Mouse (Mus musculus) spleen, postnatal 36 days (tissue): ENCODE results near the gene Bbs9.

Experiments used
- DNase-seq, 2 experiments: peaks; one replicate each; pipeline ENCODE4 v3.0.0; 2022; ENCODE audit warnings: low spot score in 2 of 2, mixed read lengths in 1 of 2

Bbs9 gene

DNA sequence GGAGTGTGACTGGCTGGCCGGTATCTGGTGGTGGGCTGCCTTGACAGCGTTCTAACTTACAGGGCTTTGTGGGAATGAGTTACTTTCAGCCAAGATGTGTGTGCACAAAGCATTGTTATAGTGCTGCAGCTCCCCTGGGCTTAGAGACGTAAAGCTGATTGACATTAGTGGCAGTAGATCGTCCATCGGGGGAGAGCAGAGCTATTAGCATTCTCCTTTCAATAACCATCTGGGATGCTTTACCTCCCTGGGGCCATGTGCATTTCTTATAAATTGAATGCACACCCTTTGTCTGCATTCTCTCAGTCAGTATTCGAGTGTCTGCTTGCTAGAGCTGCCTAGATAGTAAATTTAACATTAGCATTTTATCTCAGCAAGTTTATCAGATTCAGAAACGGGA lies 214.7 kb downstream of the Bbs9 start:
- no peak for DNase-seq

DNA sequence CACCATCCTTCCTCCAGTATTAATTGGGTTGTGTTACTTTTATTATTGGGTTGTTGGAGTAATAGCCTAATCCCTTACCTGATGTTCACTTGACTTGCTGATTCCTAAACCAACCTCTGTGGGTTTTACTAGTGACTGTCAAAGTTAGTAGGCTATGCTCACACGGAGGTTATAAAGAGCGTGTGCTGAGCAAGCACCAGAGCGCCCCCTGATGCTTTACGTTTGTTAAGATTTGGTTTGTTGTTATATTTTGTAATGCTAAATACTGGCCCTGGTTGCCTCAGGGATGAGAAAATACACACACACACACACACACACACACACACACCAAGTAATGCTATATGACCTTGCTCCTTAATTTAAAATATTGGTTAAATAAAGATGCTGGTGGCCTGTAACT lies 219.9 kb downstream of the Bbs9 start:
- DNase-seq, result no peak

DNA sequence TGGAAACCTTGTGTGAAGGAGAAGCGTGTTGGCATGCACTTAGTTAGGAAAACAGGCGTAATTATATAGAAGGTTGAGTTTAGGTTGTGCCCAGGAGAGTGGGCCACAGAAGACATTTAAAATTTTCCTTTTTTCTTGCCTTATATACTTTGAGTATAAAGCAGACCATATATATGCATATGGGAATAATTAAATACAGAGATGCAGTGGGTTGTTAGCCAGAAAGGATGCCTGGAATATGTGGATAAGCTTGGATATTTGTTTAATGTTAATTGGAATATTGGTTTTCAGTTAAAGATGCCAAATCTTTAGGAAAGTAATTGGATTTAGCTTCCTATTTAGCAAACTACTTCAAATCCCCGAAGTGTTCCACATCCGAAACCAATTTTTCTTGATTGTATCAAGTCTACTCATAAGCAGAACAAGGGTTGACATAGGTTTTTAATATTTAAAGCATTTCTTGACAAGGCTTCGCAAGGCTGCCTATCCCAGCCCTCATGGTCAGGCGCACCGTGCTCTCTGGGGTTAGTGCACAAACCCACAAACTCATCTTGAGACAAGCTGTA lies 221.4 kb downstream of the Bbs9 start:
- DNase-seq, result no peak

DNA sequence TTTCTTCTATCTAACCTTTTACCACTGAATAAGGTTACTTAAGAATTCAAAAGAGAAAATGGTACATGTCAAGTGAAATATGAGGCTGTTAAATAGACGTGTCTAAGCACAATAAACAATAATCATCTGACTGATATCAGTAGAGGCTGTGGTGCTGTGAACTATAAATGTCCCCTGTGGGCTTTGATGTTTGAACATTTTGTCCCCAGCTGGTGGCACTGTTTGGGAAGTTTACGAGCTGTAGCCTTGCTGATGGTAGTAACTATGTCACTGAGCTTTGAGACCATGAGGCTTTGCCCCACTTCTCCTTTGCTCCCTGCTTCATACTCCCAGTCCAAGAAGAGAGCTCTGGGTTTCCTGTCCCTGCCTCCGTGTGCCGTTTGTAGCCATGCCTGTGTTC lies 222.3 kb downstream of the Bbs9 start:
- no peak for DNase-seq

DNA sequence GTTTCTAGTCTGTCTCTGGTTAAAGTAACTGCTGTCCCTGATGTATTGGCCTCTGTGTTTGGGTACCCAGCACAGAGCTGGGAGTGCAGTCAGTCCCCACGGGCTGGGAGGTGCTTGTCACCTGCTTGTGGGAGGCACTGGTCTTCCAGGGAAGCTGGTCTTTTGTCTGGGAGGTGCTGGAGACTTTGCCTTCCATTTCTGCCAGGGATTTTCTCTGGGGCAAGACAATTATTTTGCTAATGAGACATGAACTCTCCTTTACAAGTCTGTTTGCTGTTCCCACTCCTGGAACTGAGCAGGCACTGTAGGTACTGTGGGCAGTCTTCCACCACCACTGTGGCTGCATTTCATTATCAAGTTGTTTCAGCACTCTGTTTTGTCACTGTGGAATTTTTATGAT lies 223.0 kb downstream of the Bbs9 start:
- no peak for DNase-seq

DNA sequence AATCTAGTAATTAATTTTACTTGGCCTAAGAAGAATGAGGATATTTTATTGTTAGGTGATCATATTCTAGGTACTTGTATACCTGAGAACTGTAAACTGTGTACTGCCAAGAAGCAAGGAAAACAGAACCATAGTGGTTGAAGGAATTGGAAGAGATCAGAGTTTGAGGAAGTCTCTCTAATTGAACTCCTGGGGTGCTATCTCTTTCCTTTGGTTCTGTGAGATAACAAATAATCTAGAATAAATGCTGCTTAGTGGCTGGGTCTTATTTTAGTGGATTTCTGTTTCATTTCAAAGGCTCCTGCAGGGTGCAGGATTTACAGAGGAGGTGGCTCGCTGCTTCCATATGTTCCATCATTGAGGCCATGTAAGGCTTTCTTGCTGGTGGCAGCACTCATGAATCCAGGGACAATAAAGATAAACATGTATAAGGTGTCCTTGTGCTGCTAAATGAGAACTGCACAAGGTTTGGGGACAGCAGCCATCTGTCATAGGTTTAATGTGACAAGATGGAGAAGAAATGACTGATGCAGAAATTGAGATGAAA lies 226.6 kb downstream of the Bbs9 start:
- no peak for DNase-seq

DNA sequence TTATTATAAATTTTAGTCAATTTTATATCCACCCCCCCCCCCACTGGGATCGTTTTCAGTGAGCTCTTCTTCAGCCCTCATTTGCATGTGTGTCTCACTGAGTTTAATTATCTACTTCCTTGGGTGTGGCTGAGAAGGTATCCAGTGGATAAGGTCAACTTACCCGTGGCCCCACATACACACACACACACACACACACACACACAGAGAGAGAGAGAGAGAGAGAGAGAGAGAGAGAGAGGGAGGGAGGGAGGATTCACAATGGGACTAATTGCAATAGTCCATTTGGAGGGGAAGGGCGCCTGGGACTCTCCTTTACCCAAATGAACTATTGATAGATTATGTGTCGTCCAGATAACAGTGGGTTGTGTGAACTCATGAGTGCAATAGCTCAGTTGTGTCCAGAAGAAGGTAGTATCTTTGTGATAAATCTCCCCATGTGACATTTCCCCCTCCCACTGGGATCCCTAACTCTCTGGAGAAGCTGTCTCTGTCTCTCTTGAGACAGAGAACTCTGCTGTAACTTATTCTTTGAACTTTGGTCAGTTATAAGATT lies 227.4 kb downstream of the Bbs9 start:
- no peak for DNase-seq

DNA sequence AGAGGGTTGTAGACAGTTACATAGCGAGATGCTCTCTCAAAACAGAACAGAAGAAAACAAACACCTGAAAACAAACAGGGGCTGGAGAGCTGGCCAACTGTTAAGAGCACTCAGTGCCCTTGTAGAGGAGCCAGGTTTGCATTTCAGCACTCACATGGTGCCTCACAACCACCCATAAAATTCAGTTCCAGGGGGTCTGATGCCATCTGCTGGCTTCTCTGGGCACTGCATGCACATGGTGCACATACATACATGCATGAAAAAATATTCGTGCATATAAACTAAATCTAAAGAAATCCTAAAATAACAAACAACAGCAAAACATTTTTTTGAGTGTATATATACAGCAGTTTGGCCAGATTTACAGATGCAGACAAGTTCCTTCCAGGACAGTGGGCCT lies 228.0 kb downstream of the Bbs9 start:
- no peak for DNase-seq

DNA sequence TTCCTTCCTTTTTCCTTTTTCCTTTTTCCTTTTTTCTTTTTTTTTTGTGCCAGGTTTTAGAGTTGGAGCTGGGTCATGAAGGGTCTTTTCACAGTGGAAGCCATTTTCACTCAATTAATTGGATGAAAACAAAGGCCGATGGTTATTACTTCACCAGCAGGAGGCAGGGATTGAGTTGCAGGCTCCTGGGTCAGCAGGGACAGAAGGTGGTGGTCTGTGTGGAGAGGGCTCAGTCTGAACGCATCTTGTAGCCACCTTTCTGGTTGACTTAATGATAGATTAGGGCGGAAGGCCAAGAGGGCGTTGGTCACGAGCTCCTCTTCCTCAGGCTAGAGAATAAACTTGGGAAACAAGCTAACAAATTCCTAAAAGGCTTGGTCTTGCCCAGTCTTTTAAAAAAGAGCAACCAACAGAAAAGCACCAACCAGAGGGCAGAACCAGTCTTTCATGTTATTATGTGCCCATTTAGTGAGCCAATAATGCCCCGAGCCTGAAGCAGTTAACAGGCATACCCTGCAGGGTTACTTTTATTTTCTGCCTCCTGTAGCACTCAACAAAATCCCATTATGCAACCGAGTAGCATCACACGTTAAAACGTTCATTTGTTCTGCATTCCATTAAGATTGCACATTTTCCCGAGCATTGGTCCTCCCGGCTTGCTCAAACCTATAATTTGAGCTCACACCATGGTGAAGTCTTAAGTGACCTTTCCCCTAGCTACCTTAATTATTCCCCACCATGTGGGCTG lies 231.8 kb downstream of the Bbs9 start:
- no peak for DNase-seq

DNA sequence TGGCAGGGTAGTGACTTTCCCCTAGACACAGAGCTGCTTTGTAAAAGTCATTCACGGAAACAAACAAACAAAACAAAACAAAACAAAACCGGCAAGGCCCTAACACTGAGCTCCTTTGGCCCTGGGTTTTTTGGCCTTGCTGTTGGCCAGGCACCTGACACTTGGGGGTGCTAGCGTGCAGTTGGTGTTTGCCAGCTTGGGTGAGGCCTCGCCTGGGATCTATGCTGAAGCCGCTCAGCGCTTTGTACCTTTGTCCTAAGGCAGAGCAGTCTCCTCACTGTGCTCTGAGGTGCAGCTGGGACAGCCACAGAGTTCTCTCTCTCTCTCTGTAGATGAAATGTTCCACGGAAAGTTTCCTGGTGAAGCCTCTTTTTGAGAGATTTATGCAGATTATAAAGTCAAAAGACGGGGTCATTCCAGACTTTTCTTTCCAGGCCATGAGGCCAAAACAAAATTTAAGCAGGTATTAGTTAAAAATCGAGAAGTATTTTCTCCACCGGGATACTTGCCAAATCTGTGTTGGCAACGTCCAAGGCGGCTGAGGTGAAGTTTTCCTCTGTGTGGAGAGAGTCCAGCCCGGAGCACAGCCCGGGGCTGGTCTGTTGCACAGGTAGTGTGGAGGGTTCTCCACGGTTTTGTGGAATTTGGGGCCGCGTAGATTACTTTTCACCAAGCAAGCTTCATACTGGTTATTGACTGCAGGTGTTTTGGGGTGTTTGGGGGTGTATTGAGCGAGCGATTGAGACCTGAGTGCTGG lies 233.6 kb downstream of the Bbs9 start:
- no peak for DNase-seq

DNA sequence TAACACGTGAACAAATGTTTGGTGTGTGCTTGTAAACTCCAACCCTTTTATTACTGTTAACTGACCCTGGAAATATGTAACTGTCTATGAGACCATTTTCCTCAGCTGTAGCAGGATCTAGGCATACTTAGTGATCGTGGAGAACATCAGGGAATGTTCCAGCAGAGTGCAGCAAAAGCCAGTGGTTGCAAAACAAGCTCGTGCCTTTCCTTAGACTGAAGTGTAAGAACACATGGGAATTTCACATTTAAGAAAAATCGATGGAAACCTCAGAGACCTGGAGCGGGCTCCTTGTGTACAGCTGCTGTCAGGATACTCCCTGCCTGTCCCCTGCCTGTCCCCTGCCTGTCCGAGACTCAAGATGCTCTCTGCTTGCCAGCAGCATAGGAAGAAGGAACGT lies 234.5 kb downstream of the Bbs9 start:
- DNase-seq, result no peak

DNA sequence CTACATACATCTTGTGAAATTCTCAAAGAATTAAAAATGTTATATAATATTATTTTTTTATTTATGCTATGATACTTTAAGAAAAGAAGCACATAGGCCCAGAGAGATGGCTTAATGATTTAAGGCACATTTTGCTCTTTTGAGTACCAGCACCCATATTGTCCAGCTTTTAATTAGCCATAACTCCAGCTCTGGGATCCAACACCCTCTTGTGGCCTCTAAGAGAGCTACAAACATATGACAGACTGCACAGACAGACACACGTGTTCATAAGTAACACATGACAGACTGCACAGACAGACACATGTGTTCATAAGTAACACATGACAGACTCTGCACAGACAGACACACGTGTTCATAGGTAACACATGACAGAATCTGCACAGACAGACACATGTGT lies 235.8 kb downstream of the Bbs9 start:
- no peak for DNase-seq

DNA sequence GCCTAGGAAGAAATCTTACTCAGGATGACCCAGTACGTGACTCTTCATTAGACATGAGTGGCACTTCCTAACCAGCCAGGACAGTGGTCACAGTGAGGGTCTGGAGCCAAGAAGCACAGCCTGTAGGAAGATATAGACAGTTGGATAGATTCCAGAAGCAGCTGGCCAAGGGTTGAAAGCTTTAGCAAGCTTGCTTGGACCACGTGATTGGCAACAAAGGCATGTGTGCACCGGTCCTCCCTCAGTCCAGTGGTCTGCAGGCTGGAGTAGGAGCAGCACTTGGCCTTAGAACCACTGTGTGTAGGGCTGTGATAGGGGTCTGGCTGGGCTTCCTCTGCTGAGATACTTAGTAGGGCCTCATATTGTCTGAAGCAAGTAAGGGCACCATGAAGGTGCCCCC lies 237.2 kb downstream of the Bbs9 start:
- DNase-seq, result no peak

DNA sequence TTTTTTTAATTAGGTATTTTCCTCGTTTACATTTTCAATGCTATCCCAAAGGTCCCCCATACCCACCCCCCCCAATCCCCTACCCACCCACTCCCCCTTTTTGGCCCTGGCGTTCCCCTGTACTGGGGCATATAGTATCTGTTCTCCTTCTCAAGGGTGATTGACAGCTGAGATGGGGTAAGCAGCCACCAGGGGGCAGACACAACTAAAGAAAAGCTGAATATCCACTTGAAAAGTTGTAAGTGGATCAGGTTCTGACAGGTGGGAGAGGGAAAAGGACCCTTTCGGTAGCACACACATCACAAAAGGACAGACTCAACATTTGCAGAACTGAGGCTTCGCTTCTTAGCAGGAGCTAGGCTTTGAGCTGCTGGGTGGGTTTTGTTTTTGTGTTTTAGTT lies 237.8 kb downstream of the Bbs9 start:
- DNase-seq, result peak; percentile 21 to 41

DNA sequence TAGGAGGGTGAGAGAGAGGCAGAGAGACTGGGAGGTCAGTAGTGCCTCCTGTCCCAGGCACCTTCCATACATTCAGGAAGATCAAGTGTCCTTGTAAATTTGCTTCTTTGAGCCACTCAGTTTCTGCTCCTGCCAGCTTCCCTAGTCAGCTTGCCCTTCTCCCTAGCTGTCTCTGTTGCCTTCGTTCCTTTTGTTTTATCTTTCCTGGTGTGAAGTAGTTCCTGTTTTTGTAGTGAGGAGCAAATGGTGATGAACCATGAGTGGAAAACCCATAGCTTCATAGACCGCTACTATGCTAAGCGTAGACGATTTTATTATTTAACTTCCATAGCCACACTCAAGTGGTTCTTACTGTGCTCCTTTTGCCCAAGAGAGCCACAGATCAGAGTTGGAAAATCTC lies 242.1 kb downstream of the Bbs9 start:
- no peak for DNase-seq

DNA sequence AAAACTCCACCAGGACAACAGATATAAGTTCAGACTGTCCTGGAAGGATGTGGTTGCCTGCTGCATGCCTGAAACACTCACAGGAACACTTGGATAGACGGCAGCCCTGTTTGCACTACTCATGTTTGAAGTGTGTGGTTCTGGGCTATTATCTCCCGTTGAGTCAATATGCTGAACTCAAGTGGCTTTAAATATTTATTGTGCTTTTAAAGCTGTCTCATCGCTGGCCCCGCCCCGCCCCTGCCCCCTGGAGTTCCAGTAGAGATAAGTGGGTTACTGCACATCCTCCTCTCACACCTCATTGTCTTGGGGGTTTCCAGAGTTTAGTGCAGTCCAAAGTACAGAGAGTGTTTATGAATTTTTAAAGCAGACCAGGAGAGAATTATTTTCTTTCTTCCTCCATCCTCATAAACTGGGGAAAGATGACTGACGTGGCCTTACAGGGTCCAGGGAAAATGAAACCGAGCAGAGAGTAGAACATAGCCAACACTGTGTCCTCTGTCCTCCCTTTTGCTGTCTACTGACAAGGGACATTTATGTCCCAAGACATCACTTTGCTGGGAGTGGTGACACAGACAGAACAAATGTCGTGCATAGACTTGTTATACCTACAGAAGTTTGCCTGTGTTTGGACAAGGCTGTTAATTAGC lies 242.8 kb downstream of the Bbs9 start:
- no peak for DNase-seq

DNA sequence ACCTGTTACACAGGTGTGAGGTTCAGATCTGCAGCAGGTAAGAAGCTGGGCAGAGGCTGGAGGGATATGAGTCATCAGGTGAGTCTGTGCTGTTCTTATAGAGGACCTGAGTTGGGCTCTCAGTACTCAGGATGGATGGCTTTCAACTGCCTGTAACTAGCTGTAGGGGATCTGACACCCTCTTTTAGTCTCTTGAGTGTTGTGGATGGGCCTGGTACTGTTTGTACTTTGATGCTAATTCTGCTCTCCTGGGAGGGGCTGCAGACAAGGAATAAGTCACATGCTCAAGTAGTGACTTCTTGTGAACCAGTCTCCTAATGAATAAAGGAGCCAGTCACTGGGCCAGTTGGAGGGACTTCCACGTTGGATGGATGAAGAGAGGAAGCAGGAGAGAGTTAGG lies 257.1 kb downstream of the Bbs9 start:
- DNase-seq, result no peak

DNA sequence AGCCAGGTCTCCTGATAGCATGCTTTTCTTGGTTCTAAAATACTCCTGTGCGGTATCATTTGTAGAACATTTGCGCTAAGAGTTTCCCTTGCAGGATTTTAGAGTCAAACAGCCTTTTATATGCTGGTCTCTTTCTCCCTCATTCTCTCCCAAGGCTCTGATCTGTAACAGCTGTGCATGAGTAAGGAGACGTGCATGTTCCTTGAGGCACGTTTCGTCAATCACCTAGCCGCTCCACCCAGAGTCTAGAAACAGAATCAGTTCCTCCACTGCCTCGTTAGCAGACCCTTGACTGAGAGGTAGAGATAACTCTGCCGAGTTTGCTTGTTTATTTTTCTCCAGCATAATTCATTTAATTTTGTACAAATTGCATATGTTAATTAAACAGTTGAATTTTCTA lies 259.4 kb downstream of the Bbs9 start:
- no peak for DNase-seq

DNA sequence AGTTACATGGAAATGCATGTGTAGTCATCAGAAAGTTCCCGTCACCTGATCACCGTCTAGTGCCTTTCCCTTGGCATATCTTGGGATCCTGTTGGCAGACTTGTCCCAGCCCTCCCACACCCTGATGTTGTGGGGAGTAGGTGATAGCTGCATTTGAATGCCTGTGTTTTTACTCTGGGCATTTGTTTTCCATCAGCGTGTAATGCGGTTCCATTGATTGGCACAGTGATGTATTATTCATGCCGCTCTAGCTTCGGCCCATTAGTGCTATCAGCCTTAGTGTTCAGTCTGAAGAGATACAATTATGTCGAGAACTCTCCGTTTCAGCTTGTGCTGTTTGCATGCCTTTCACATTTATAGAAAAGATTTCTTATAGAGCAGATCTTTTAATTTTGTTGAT lies 259.9 kb downstream of the Bbs9 start:
- DNase-seq, result no peak

DNA sequence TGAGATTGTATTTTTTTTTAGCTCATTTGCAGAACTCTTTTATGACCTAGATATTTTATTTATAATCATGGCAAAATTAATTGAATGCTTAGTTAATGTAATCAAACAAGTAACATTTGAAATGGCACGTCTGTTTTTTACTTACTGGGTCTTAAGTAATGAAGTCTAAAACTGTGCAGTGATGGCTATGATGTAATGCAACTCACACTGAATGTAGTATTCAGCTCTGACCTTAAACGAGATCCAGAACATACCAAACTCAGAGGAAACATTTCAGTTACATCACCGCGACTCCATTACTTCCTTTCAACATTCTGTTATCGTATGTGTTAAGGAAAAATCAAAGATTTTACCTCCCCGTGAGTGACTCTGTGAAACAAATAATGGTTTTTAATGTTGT lies 262.4 kb downstream of the Bbs9 start:
- DNase-seq, result no peak

DNA sequence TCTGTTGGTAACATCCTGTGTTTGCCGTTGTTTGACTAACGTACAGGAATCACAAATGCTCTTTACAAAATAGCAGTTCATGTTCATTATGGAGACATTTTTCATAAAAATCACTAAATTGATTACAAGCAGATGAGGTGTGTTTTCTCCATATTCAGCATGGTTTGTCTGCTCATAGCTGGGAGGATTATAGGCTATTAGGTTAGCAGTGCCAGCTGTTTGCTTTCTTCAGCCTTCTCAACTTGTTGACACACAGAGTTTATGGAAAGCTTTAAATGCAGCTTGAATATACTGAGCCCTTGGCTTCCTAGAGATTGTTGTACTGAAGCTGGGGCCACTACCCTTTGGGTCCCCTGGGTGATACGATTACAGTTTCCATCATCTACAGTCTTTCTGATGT lies 263.3 kb downstream of the Bbs9 start:
- DNase-seq, result no peak

DNA sequence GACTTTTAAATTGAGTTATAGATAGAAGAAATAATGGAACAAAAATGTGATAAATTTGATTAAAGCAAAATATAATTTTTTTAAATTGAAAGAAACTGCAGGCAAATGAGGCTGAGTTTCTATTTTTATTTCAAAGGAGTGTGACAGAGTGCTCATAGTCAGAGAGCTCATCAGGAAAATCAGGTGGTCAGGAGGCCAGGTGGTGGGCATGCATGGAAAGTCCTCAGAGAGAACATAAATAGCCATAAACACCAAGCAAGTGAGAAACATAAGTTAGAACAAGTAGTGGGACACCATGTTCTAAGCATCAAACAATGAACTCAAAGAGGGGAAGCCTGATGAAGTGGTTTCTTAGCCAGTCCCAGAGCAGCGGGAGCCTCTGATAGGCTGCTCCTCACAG lies 266.5 kb downstream of the Bbs9 start:
- no peak for DNase-seq
